ENCODE assay signal across 9 mouse cellular contexts in the genomic region with DNA sequence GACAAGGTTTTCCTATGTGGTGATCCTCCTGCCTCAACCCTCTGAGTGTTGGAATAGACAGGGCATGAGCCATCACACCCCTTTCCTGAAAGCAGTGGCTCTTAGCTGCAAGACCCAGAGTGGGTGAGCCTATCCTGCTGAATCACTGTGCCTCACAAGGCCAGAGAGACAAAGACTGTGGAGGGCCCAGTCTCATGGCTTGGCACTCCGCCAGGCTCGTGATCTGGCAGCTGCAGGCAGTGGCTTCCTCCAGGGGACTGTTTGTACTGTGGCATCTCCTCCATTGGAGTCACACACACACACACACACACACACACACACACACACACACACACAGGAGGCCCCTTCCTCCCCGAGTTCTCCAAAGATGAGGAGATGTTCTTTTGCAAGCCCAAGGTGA. TPM values are rescaled to one million over a fixed set of nuclear protein-coding genes. Genes with fewer than 3 reads are reported as not detected.
DNase-seq lines count a peak whose midpoint lies in the region; ATAC-seq and TF ChIP-seq lines count a peak whose summit lies in the region.
"Had no signal": no experiment of that assay in that cellular context is flagged by ENCODE, and none has a peak within 500 bp of the region (broad histone marks: within the 10 kb centered on the region; RNA-seq: fewer than 3 reads in every experiment).

No protein-coding gene starts in this region.

- H3K79me2 ChIP-seq in MEL (ENCODE audit: control insufficient read depth, insufficient read depth, low read length, poor library complexity), result no peaks in the 10 kb centered on the region

- 32% methylated on average over 3 of the region's 3 CpGs for WGBS in hindbrain, embryonic 14.5 days
- WGBS in midbrain, embryonic 10.5 days, result 87% methylated on average over 3 of the region's 3 CpGs

- peaks cover 2 to 10% of the 10 kb centered on the region in 2 experiments; a peak in 3 of 4 replicates for H3K4me1 ChIP-seq in MEL (ENCODE audit: control insufficient read depth in 1 of 2, insufficient read depth in 2 of 2, low read length in 2 of 2)
- H3K4me1 ChIP-seq in bone marrow macrophage, adult 2 months (ENCODE audit: control insufficient read depth, insufficient read depth, low read length), result peaks cover 57% of the 10 kb centered on the region
- H3K4me1 ChIP-seq in hindbrain, embryonic 14.5 days (replicated peaks; ENCODE audit: control insufficient read depth, insufficient read depth, low read length), result no peaks in the 10 kb centered on the region; the same call in 1 of the 2 replicates
- peaks cover 6% of the 10 kb centered on the region; the same call in 1 of the 2 replicates for H3K4me1 ChIP-seq in midbrain, embryonic 10.5 days

- no peak for TF ChIP-seq RAD21 in MEL (IDR thresholded peaks at IDR 0.05; ENCODE audit: low read depth, low read length)

- H3K4me3 ChIP-seq in MEL (ENCODE audit: control insufficient read depth in 1 of 2, insufficient read depth in 1 of 2, low read depth in 2 of 2, low read length in 2 of 2), result no peak overlapping the region
- no peak overlapping the region for H3K4me3 ChIP-seq in bone marrow macrophage, adult 2 months (ENCODE audit: insufficient read depth, low read length)
- H3K4me3 ChIP-seq in gastrocnemius, adult 2 months, result no peak overlapping the region
- H3K4me3 ChIP-seq in hindbrain, embryonic 14.5 days (replicated peaks; ENCODE audit: low read length), result no peak overlapping the region
- no peak overlapping the region for H3K4me3 ChIP-seq in left cerebral cortex, adult 2 months
- H3K4me3 ChIP-seq in midbrain, embryonic 10.5 days, result no peak overlapping the region
- H3K4me3 ChIP-seq: erythroblast, embryonic 14.5 days had no signal

- DNase-seq in MEL (ENCODE audit: low read depth, low spot score), result peak; percentile 89
- peak; percentile 89 for DNase-seq in gastrocnemius, adult 2 months
- peak; percentile 81 for DNase-seq in hindbrain, embryonic 14.5 days (ENCODE audit: low spot score)
- peak; percentile 65 to 77 for DNase-seq in left cerebral cortex, adult 2 months (ENCODE audit: extremely low spot score in 1 of 2, low spot score in 2 of 2)
- DNase-seq in midbrain, embryonic 10.5 days (ENCODE audit: low spot score), result no peak
- DNase-seq in right cerebral cortex, postnatal 4 days, result peak; percentile 82

- intact Hi-C loops in gastrocnemius, adult 2 months (cut with DNase I), result no loop called here
- intact Hi-C loops in left cerebral cortex, adult 2 months (cut with DNase I), result no loop called here

- no peak overlapping the region for H3K27ac ChIP-seq in MEL (ENCODE audit: control insufficient read depth, low read depth, low read length)
- peak overlapping the region; percentile 97 for H3K27ac ChIP-seq in bone marrow macrophage, adult 2 months (ENCODE audit: insufficient read depth, low read depth, low read length)
- peak overlapping the region; percentile 48 for H3K27ac ChIP-seq in gastrocnemius, adult 2 months
- peak overlapping the region; percentile 75 for H3K27ac ChIP-seq in hindbrain, embryonic 14.5 days
- peak overlapping the region; percentile 57 for H3K27ac ChIP-seq in left cerebral cortex, adult 2 months
- H3K27ac ChIP-seq in midbrain, embryonic 10.5 days (replicated peaks), result peak overlapping the region; percentile 46; the same call in 1 of the 2 replicates

- TF ChIP-seq CTCF in MEL (IDR thresholded peaks at IDR 0.05 in 2 of 3, conservative IDR thresholded peaks at IDR 0.05 in 1 of 3; ENCODE audit: control insufficient read depth in 1 of 3, insufficient read depth in 1 of 3, low read depth in 2 of 3, low read length in 3 of 3, poor library complexity in 1 of 3, severe bottlenecking in 1 of 3), result no peak
- no peak for TF ChIP-seq CTCF in bone marrow macrophage, adult 2 months (IDR thresholded peaks at IDR 0.05; ENCODE audit: low read depth, low read length)
- TF ChIP-seq CTCF in gastrocnemius, adult 2 months (IDR thresholded peaks at IDR 0.05), result no peak
- TF ChIP-seq CTCF in left cerebral cortex, adult 2 months (IDR thresholded peaks at IDR 0.05), result no peak

- no peak for TF ChIP-seq POLR2A in MEL (IDR thresholded peaks at IDR 0.05; ENCODE audit: control insufficient read depth in 1 of 2, insufficient read depth in 1 of 2, low read depth in 1 of 2, low read length in 2 of 2, poor library complexity in 1 of 2)
- TF ChIP-seq POLR2A in bone marrow macrophage, adult 2 months (IDR thresholded peaks at IDR 0.05; ENCODE audit: borderline replicate concordance, low read depth, low read length), result no peak

- TF ChIP-seq EP300 in MEL (IDR thresholded peaks at IDR 0.05; ENCODE audit: low read depth in 1 of 2, low read length in 2 of 2), result peak; percentile 12 to 57; a peak in 2 of 4 replicates

- no peaks in the 10 kb centered on the region for H3K27me3 ChIP-seq in MEL (ENCODE audit: control insufficient read depth in 1 of 2, insufficient read depth in 2 of 2, low read length in 2 of 2)
- H3K27me3 ChIP-seq in hindbrain, embryonic 14.5 days (ENCODE audit: control insufficient read depth, insufficient read depth, low read length), result no peaks in the 10 kb centered on the region
- no peaks in the 10 kb centered on the region for H3K27me3 ChIP-seq in midbrain, embryonic 10.5 days (ENCODE audit: low read depth, poor library complexity, severe bottlenecking)

- peak; percentile 90 for ATAC-seq in hindbrain, embryonic 14.5 days (ENCODE audit: low FRiP score)
- no peak for ATAC-seq in erythroblast, adult 5-6 weeks (replicated peaks; ENCODE audit: low FRiP score, poor library complexity, severe bottlenecking)

- H3K9ac ChIP-seq in MEL (ENCODE audit: control insufficient read depth, low read depth, low read length, poor library complexity, severe bottlenecking), result no peak overlapping the region
- H3K9ac ChIP-seq in hindbrain, embryonic 14.5 days, result no peak overlapping the region

- no peaks in the 10 kb centered on the region for H3K9me3 ChIP-seq in MEL (replicated peaks; ENCODE audit: insufficient read depth, low read length)
- H3K9me3 ChIP-seq in hindbrain, embryonic 14.5 days (ENCODE audit: control insufficient read depth, low read length), result no peaks in the 10 kb centered on the region
- no peaks in the 10 kb centered on the region for H3K9me3 ChIP-seq in midbrain, embryonic 10.5 days (replicated peaks)

- peaks cover 0 to 6% of the 10 kb centered on the region in 2 experiments; a peak in 1 of 4 replicates for H3K36me3 ChIP-seq in MEL (ENCODE audit: control insufficient read depth in 1 of 2, insufficient read depth in 2 of 2, low read length in 2 of 2)
- H3K36me3 ChIP-seq in hindbrain, embryonic 14.5 days (replicated peaks; ENCODE audit: control insufficient read depth, insufficient read depth), result no peaks in the 10 kb centered on the region
- no peaks in the 10 kb centered on the region for H3K36me3 ChIP-seq in midbrain, embryonic 10.5 days

- no peak overlapping the region for H3K4me2 ChIP-seq in hindbrain, embryonic 14.5 days (replicated peaks)

TF ChIP-seq in MEL, 35 proteins besides CTCF, POLR2A, EP300 and RAD21 (continues in another document):
- TF ChIP-seq SMC3 (IDR thresholded peaks at IDR 0.05; ENCODE audit: low read depth, low read length), result no peak
- no peak for TF ChIP-seq ZC3H11A (IDR thresholded peaks at IDR 0.05; ENCODE audit: low read depth, low read length)
- TF ChIP-seq CHD2 (IDR thresholded peaks at IDR 0.05; ENCODE audit: low read length), result no peak
- no peak for TF ChIP-seq MEF2A (IDR thresholded peaks at IDR 0.05; ENCODE audit: extremely low read depth, insufficient replicate concordance, low read depth, low read length, poor library complexity, severe bottlenecking)
- TF ChIP-seq GABPA (IDR thresholded peaks at IDR 0.05; ENCODE audit: low read depth, low read length), result no peak
- TF ChIP-seq ZKSCAN1 (IDR thresholded peaks at IDR 0.05; ENCODE audit: low read depth, low read length), result no peak
- TF ChIP-seq USF1 (IDR thresholded peaks at IDR 0.05; ENCODE audit: low read depth, low read length), result peak; percentile 55; the same call in 1 of the 2 replicates
- TF ChIP-seq MAX (IDR thresholded peaks at IDR 0.05; ENCODE audit: low read length), result no peak
- TF ChIP-seq ETS1 (IDR thresholded peaks at IDR 0.05; ENCODE audit: low read depth, low read length), result peak; percentile 80
- TF ChIP-seq MXI1 (IDR thresholded peaks at IDR 0.05; ENCODE audit: low read depth, low read length), result no peak
- no peak for TF ChIP-seq UBTF (IDR thresholded peaks at IDR 0.05; ENCODE audit: borderline replicate concordance, insufficient read depth, low read depth, low read length)
- TF ChIP-seq TBP (IDR thresholded peaks at IDR 0.05; ENCODE audit: low read depth, low read length), result no peak
- TF ChIP-seq ELF1 (IDR thresholded peaks at IDR 0.05; ENCODE audit: low read depth, low read length), result no peak
- TF ChIP-seq KAT2A (conservative IDR thresholded peaks at IDR 0.05; ENCODE audit: low read depth, low read length), result no peak
- no peak for TF ChIP-seq MAZ (IDR thresholded peaks at IDR 0.05; ENCODE audit: low read depth, low read length)

RNA-seq across cellular contexts. Expression of gene Psap, which starts 15.0 kb away (rescaled TPM):
- total RNA-seq in MEL (2012; rRNA removed), result 102 and 106 TPM in 2 replicates
- polyA plus RNA-seq in MEL (2012; ENCODE audit: insufficient read depth in 1 of 2, insufficient read length in 2 of 2, low read depth in 1 of 2, low replicate concordance in 2 of 2, missing spikeins in 1 of 2), result 100 to 1,000 TPM in 1 of 2 experiments, 10 to 100 TPM in 1; 56.8 to 153 TPM
- polyA plus RNA-seq in bone marrow macrophage, adult 2 months (2012; ENCODE audit: insufficient read depth, insufficient read length, missing spikeins), result 4,392 and 4,568 TPM in 2 replicates
- total RNA-seq in gastrocnemius, adult 2 months (2021), result 100 to 1,000 TPM; 730 to 837 TPM
- polyA plus RNA-seq in hindbrain, embryonic 14.5 days (2014; fragmentation: Nextera tagmentation; extraction: Ambion mirVana), result 147 and 180 TPM in 2 replicates
- total RNA-seq in left cerebral cortex, adult 2 months (2021), result 1,000 to 10,000 TPM; 1,511 to 1,570 TPM
- polyA plus RNA-seq in midbrain, embryonic 10.5 days (2016; fragmentation: Nextera tagmentation; extraction: Ambion mirVana), result 52.0 and 69.2 TPM in 2 replicates
- 208 and 256 TPM in 2 replicates for total RNA-seq in erythroblast, adult 5-6 weeks (2015; ENCODE audit: low replicate concordance)
- 196 and 238 TPM in 2 replicates for total RNA-seq in erythroblast, adult 5-6 weeks (2017; ENCODE audit: low replicate concordance)

RNA-seq across cellular contexts. Expression of gene Chst3, which starts 43.3 kb away (rescaled TPM):
- total RNA-seq in MEL (2012; rRNA removed), result not detected in 2 replicates
- polyA plus RNA-seq in MEL (2012; ENCODE audit: insufficient read depth in 1 of 2, insufficient read length in 2 of 2, low read depth in 1 of 2, low replicate concordance in 2 of 2, missing spikeins in 1 of 2), result under 1 TPM in 1 of 2 experiments, not detected in 1; 0.08 TPM
- 0.75 and 0.80 TPM in 2 replicates for polyA plus RNA-seq in bone marrow macrophage, adult 2 months (2012; ENCODE audit: insufficient read depth, insufficient read length, missing spikeins)
- total RNA-seq in gastrocnemius, adult 2 months (2021), result under 1 TPM; 0.23 to 0.64 TPM
- 1.2 TPM in 2 replicates for polyA plus RNA-seq in hindbrain, embryonic 14.5 days (2014; fragmentation: Nextera tagmentation; extraction: Ambion mirVana)
- 1 to 10 TPM; 1.2 to 1.4 TPM for total RNA-seq in left cerebral cortex, adult 2 months (2021)
- polyA plus RNA-seq in midbrain, embryonic 10.5 days (2016; fragmentation: Nextera tagmentation; extraction: Ambion mirVana), result 2.0 and 2.5 TPM in 2 replicates
- not detected in 2 replicates for total RNA-seq in erythroblast, adult 5-6 weeks (2015; ENCODE audit: low replicate concordance)
- total RNA-seq in erythroblast, adult 5-6 weeks (2017; ENCODE audit: low replicate concordance), result not detected in 2 replicates
- polyA plus RNA-seq: erythroblast, embryonic 14.5 days had no signal
